Mouse (Mus musculus) forebrain, embryonic 15.5 days (tissue): ENCODE measurements around the gene Klrb1a. TPM values are rescaled to one million over a fixed set of nuclear protein-coding genes. Genes with fewer than 3 reads are reported as not detected.
"Not testable (repeated sequence)": the region's sequence is repeated elsewhere in the genome, so short reads cannot be mapped to it uniquely, and the experiment has no call there.

Source experiments
- ATAC-seq: fragments of 200-750 bp; cut with Nextera tagmentation; replicated peaks from 2 replicates; pipeline ENCODE4 v1.8.0; 2017; ENCODE audit warnings: mild to moderate bottlenecking, moderate TSS enrichment, moderate library complexity
- H3K27ac ChIP-seq: fragments of 300-500 bp; sonication (generic); replicated peaks from 2 replicates; pipeline ENCODE4 v1.5.1; 2015; ENCODE audit warnings: mild to moderate bottlenecking, inconsistent platforms
- H3K27me3 ChIP-seq: fragments of 300-500 bp; sonication (generic); 2 replicates; pipeline ENCODE4 v1.6.1; 2015; ENCODE audit warnings: inconsistent platforms
- H3K36me3 ChIP-seq: fragments of 300-500 bp; sonication (generic); 2 replicates; pipeline ENCODE4 v1.6.1; 2015; ENCODE audit warnings: mild to moderate bottlenecking, inconsistent platforms
- H3K4me1 ChIP-seq: fragments of 300-500 bp; sonication (generic); 2 replicates; pipeline ENCODE4 v1.6.1; 2015; ENCODE audit warnings: inconsistent platforms
- H3K4me2 ChIP-seq: fragments of 300-500 bp; sonication (generic); replicated peaks from 2 replicates; pipeline ENCODE4 v1.6.1; 2015; ENCODE audit warnings: mild to moderate bottlenecking, inconsistent platforms
- H3K4me3 ChIP-seq: fragments of 300-500 bp; sonication (generic); 2 replicates; pipeline ENCODE4 v1.5.1; 2015; ENCODE audit warnings: mild to moderate bottlenecking, inconsistent platforms
- H3K9ac ChIP-seq: fragments of 300-500 bp; sonication (generic); replicated peaks from 2 replicates; pipeline ENCODE4 v1.6.1; 2015; ENCODE audit warnings: mild to moderate bottlenecking, inconsistent platforms
- H3K9me3 ChIP-seq: fragments of 300-500 bp; sonication (generic); 2 replicates; pipeline ENCODE4 v1.6.1; 2016; ENCODE audit warnings: inconsistent platforms
- WGBS: fragments of 180-500 bp; shearing (Covaris S2); methylation state at CpG from one replicate; pipeline ENCODE4 v1.1.7; 2015; ENCODE audit warnings: mixed read lengths; 5-methylcytosine and 5-hydroxymethylcytosine counted together
- polyA plus RNA-seq: library from polyadenylated mRNA; unstranded; fragments of >200 nt; fragmentation: Nextera tagmentation; extraction: Ambion mirVana; gene quantifications from 2 replicates; pipeline ENCODE4 v1.2.1, GENCODE M21; 2015

Klrb1a gene
- polyA plus RNA-seq: not detected in 2 replicates

GRCm38 (mm10) chr6:128623433-128623832 lies at the start of gene Klrb1a:
TSS of gene Klrb1a (minus strand) at chr6:128623533.
- not testable (repeated sequence) for H3K36me3 ChIP-seq
- 95% methylated on average over 5 of the region's 5 CpGs for WGBS

GRCm38 (mm10) chr6:128669936-128670335 lies 46.6 kb upstream of the Klrb1a start:
- ATAC-seq: no peak
- 60% methylated on average over 4 of the region's 4 CpGs for WGBS
- Histone ChIP-seq H3K4me1 (no peaks in the 10 kb centered on the region), H3K36me3 (no peaks in the 10 kb centered on the region), H3K9me3 (no peaks in the 10 kb centered on the region), H3K4me3 (no peak overlapping the region), H3K9ac (no peak overlapping the region), H3K4me2 (no peak overlapping the region), H3K27me3 (no peaks in the 10 kb centered on the region), H3K27ac (no peak overlapping the region)

More at GRCm38 (mm10) chr6:128623433-128623832, at the start of gene Klrb1a:
- not testable (repeated sequence) for H3K4me3 ChIP-seq, H3K9ac ChIP-seq, H3K27ac ChIP-seq, H3K9me3 ChIP-seq, H3K4me1 ChIP-seq, H3K27me3 ChIP-seq, ATAC-seq, H3K4me2 ChIP-seq

- Histone ChIP-seq H3K4me2 (no peak within 1 kb of the TSS), H3K27me3 (no peaks in the 10 kb centered on the region), H3K4me1 (no peaks in the 10 kb centered on the region), H3K27ac (no peak within 1 kb of the TSS), H3K9ac (no peak within 1 kb of the TSS), H3K36me3 (no peaks in the 10 kb centered on the region), H3K9me3 (no peaks in the 10 kb centered on the region), H3K4me3 (no peak within 1 kb of the TSS)
- 6% methylated on average over 1 of the region's 1 CpGs for WGBS
- ATAC-seq: no peak
Measured at GRCm38 (mm10) chr6:128662206-128662605, 38.9 kb upstream of the Klrb1a start, which contains the start of gene Clec2h. TSS of gene Clec2h (plus strand) at chr6:128662385.

- Histone ChIP-seq H3K4me2 (no peak overlapping the region), H3K9ac (no peak overlapping the region), H3K27ac (no peak overlapping the region), H3K4me1 (no peaks in the 10 kb centered on the region), H3K36me3 (no peaks in the 10 kb centered on the region), H3K4me3 (no peak overlapping the region), H3K9me3 (no peaks in the 10 kb centered on the region), H3K27me3 (no peaks in the 10 kb centered on the region)
- ATAC-seq: no peak
- 100% methylated on average over 1 of the region's 1 CpGs for WGBS
Measured at GRCm38 (mm10) chr6:128661249-128661648, 37.9 kb upstream of the Klrb1a start.

- no peak for ATAC-seq
- Histone ChIP-seq H3K9ac (no peak overlapping the region), H3K4me1 (no peaks in the 10 kb centered on the region), H3K4me2 (no peak overlapping the region), H3K27ac (no peak overlapping the region), H3K4me3 (no peak overlapping the region), H3K36me3 (no peaks in the 10 kb centered on the region), H3K27me3 (no peaks in the 10 kb centered on the region), H3K9me3 (no peaks in the 10 kb centered on the region)
- WGBS: 98% methylated on average over 1 of the region's 1 CpGs
Measured at GRCm38 (mm10) chr6:128652938-128653337, 29.6 kb upstream of the Klrb1a start.

- not testable (repeated sequence) for H3K27ac ChIP-seq, H3K36me3 ChIP-seq, H3K4me3 ChIP-seq, H3K4me2 ChIP-seq, ATAC-seq, H3K27me3 ChIP-seq, H3K9ac ChIP-seq, H3K9me3 ChIP-seq, H3K4me1 ChIP-seq
- WGBS: 91% methylated on average over 7 of the region's 7 CpGs
Measured at GRCm38 (mm10) chr6:128650827-128651226, 27.5 kb upstream of the Klrb1a start.

GRCm38 (mm10) chr6:128650187-128650586 lies 26.9 kb upstream of the Klrb1a start:
- no peaks in the 10 kb centered on the region for H3K27me3 ChIP-seq
- H3K36me3 ChIP-seq: no peaks in the 10 kb centered on the region
- no peaks in the 10 kb centered on the region for H3K4me1 ChIP-seq
- no peak for ATAC-seq
- H3K4me2 ChIP-seq: no peak overlapping the region
- H3K4me3 ChIP-seq: no peak overlapping the region
- WGBS: 88% methylated on average over 1 of the region's 1 CpGs
- no peak overlapping the region for H3K9ac ChIP-seq
- H3K9me3 ChIP-seq: no peaks in the 10 kb centered on the region
- H3K27ac ChIP-seq: no peak overlapping the region

- H3K9ac ChIP-seq: no peak overlapping the region
- H3K36me3 ChIP-seq: no peaks in the 10 kb centered on the region
- H3K27ac ChIP-seq: no peak overlapping the region
- H3K4me2 ChIP-seq: no peak overlapping the region
- ATAC-seq: no peak
- no peaks in the 10 kb centered on the region for H3K4me1 ChIP-seq
- H3K9me3 ChIP-seq: no peaks in the 10 kb centered on the region
- no peaks in the 10 kb centered on the region for H3K27me3 ChIP-seq
- H3K4me3 ChIP-seq: no peak overlapping the region
- 91% methylated on average over 3 of the region's 3 CpGs for WGBS
Measured at GRCm38 (mm10) chr6:128649681-128650080, 26.3 kb upstream of the Klrb1a start.

- H3K36me3 ChIP-seq, H3K27ac ChIP-seq, H3K9ac ChIP-seq, ATAC-seq, H3K4me3 ChIP-seq, H3K4me1 ChIP-seq, H3K27me3 ChIP-seq, H3K4me2 ChIP-seq, H3K9me3 ChIP-seq: not testable (repeated sequence)
- 93% methylated on average over 12 of the region's 12 CpGs for WGBS
Measured at GRCm38 (mm10) chr6:128645708-128646107, 22.4 kb upstream of the Klrb1a start.

- H3K9me3 ChIP-seq, H3K9ac ChIP-seq, H3K36me3 ChIP-seq, H3K4me2 ChIP-seq, H3K27ac ChIP-seq, H3K4me1 ChIP-seq, H3K4me3 ChIP-seq, ATAC-seq, H3K27me3 ChIP-seq: not testable (repeated sequence)
- 97% methylated on average over 20 of the region's 20 CpGs for WGBS
Measured at GRCm38 (mm10) chr6:128644694-128645093, 21.4 kb upstream of the Klrb1a start.

- Histone ChIP-seq H3K27ac (no peak overlapping the region), H3K36me3 (no peaks in the 10 kb centered on the region), H3K4me2 (no peak overlapping the region), H3K9ac (no peak overlapping the region), H3K27me3 (no peaks in the 10 kb centered on the region), H3K4me1 (no peaks in the 10 kb centered on the region), H3K9me3 (no peaks in the 10 kb centered on the region), H3K4me3 (no peak overlapping the region)
- no peak for ATAC-seq
- WGBS: 70% methylated on average over 2 of the region's 2 CpGs
Measured at GRCm38 (mm10) chr6:128643999-128644398, 20.7 kb upstream of the Klrb1a start.

GRCm38 (mm10) chr6:128641116-128641716 lies 17.9 kb upstream of the Klrb1a start:
- Histone ChIP-seq H3K36me3 (no peaks in the 10 kb centered on the region), H3K4me1 (no peaks in the 10 kb centered on the region), H3K9me3 (0 out of 2 replicates have a peak, but pooled peaks cover 7% of the 10 kb centered on the region), H3K27ac (no peak overlapping the region), H3K4me2 (no peak overlapping the region), H3K9ac (no peak overlapping the region), H3K4me3 (no peak overlapping the region), H3K27me3 (no peaks in the 10 kb centered on the region)
- ATAC-seq: no peak
- 89% methylated on average over 2 of the region's 2 CpGs for WGBS

- H3K4me2 ChIP-seq: no peak overlapping the region
Measured at GRCm38 (mm10) chr6:128640673-128641072, 17.3 kb upstream of the Klrb1a start.

More at GRCm38 (mm10) chr6:128640673-128641072, 17.3 kb upstream of the Klrb1a start:
- ATAC-seq: no peak
- no peak overlapping the region for H3K9ac ChIP-seq
- no peak overlapping the region for H3K4me3 ChIP-seq
- no peaks in the 10 kb centered on the region for H3K27me3 ChIP-seq
- H3K36me3 ChIP-seq: no peaks in the 10 kb centered on the region
- no peak overlapping the region for H3K27ac ChIP-seq
- WGBS: 94% methylated on average over 1 of the region's 1 CpGs
- H3K4me1 ChIP-seq: no peaks in the 10 kb centered on the region
- 0 out of 2 replicates have a peak, but pooled peaks cover 7% of the 10 kb centered on the region for H3K9me3 ChIP-seq
